Mouse (Mus musculus): Measurements from ENCODE around the gene Alx1. TPM values are rescaled to one million over a fixed set of nuclear protein-coding genes. Genes with fewer than 3 reads are reported as not detected.

Gene Alx1
- polyA plus RNA-seq, 1 experiment from 2014 or later, result 34.8 TPM

GRCm38 (mm10) chr10:103027931-103028252 is 2.1 kb downstream of the Alx1 start:
- Histone ChIP-seq H3K4me3 (ENCODE audit: low read length) (peak overlapping the region; percentile 48), H3K9me3 (ENCODE audit: control insufficient read depth, low read length) (no peaks in the 10 kb centered on the region), H3K9ac (ENCODE audit: low read depth, low read length) (peak overlapping the region; percentile 55), H3K4me2 (replicated peaks; ENCODE audit: low read depth, low read length) (peak overlapping the region; percentile 49), H3K36me3 (ENCODE audit: control insufficient read depth, insufficient read depth, low read length) (no peaks in the 10 kb centered on the region), H3K4me1 (ENCODE audit: control insufficient read depth, insufficient read depth, low read length) (0 out of 2 replicates have a peak, but pooled peaks cover 4% of the 10 kb centered on the region), H3K27me3 (ENCODE audit: control insufficient read depth, insufficient read depth, low read length) (peaks cover 61% of the 10 kb centered on the region), H3K27ac (ENCODE audit: low read depth, low read length) (peak overlapping the region; percentile 80)
- WGBS, result under 1% methylated on average over 15 of the region's 15 CpGs
- ATAC-seq (ENCODE audit: low FRiP score, low TSS enrichment), result no peak

DNA sequence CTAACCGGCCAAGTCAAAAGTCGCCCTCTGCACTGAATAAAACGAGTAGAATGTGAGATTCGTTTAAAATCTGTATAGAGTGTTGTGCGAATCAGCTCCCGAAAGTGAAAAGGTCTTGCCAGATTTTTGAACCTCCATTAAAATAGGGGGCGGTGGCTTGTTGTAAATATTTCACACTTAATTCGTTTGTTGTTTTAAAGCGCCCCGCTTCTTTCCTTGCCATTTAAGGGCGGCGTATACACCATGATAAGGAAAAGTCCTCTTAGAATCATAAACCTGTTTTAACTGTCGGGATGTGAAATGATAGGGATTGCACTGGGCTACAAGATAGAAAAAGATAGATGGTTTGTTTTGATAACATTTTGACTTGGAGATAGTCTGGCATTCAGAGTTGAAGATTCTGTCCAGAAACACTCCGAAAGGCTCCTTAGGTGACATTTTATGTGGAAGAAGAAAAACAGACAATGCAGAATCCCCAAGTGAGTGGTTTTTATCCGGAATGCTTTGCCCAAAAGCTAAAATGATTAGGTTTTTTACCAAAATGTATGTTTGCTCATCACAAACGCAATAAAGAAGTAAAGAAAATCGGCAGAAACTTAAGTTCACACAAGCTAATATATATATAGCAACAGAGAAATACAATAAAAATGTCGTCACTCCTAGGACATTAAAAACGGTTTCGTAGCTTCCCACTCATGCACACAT is 2.6 kb downstream of the Alx1 start:
- Histone ChIP-seq H3K27me3 (ENCODE audit: control insufficient read depth, insufficient read depth, low read length) (peaks cover 57% of the 10 kb centered on the region), H3K27ac (ENCODE audit: low read depth, low read length) (no peak overlapping the region; the same call in 1 of the 2 replicates), H3K4me3 (ENCODE audit: low read length) (peak overlapping the region; percentile 48), H3K9me3 (ENCODE audit: control insufficient read depth, low read length) (no peaks in the 10 kb centered on the region), H3K4me1 (ENCODE audit: control insufficient read depth, insufficient read depth, low read length) (0 out of 2 replicates have a peak, but pooled peaks cover 4% of the 10 kb centered on the region), H3K9ac (ENCODE audit: low read depth, low read length) (peak overlapping the region; percentile 55; the same call in 1 of the 2 replicates), H3K4me2 (replicated peaks; ENCODE audit: low read depth, low read length) (no peak overlapping the region; the same call in 1 of the 2 replicates), H3K36me3 (ENCODE audit: control insufficient read depth, insufficient read depth, low read length) (no peaks in the 10 kb centered on the region)
- no peak for ATAC-seq (ENCODE audit: low FRiP score, low TSS enrichment)
- under 1% methylated on average over 20 of the region's 20 CpGs for WGBS

DNA sequence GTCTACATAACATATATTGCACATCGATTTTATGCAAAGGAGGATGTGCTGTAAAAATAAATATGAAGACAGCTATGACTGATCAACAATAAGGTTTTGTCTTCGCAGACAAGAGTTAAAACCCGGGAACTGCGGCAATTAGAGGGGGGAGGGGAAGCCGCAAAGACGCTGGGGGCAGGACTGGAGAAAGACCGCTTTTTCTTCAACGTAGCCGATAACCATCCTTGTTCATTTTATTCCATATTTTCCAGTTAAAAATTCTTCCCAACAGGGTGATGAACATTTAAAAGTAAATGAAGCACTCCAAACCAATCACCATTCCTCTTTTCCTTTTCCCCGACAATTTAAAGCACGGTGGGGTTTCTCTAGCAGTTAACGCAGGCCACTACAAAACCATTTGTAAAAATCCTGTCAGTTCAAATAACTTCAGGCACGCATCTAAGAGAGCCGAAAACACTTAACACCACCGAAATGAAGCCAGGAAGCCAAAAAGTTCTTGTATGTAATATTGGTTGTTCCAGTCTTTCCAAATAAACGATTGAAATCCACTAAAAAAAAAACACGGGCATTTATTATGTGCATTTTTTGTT is 3.3 kb downstream of the Alx1 start:
- H3K27ac ChIP-seq (ENCODE audit: low read depth, low read length), result no peak overlapping the region
- H3K4me2 ChIP-seq (replicated peaks; ENCODE audit: low read depth, low read length), result peak overlapping the region; percentile 22; the same call in 1 of the 2 replicates
- peak overlapping the region; percentile 48 for H3K4me3 ChIP-seq (ENCODE audit: low read length)
- ATAC-seq (ENCODE audit: low FRiP score, low TSS enrichment), result no peak
- H3K27me3 ChIP-seq (ENCODE audit: control insufficient read depth, insufficient read depth, low read length), result peaks cover 50% of the 10 kb centered on the region
- under 1% methylated on average over 17 of the region's 17 CpGs for WGBS
- 0 out of 2 replicates have a peak, but pooled peaks cover 4% of the 10 kb centered on the region for H3K4me1 ChIP-seq (ENCODE audit: control insufficient read depth, insufficient read depth, low read length)
- no peaks in the 10 kb centered on the region for H3K9me3 ChIP-seq (ENCODE audit: control insufficient read depth, low read length)
- H3K9ac ChIP-seq (ENCODE audit: low read depth, low read length), result no peak overlapping the region
- no peaks in the 10 kb centered on the region for H3K36me3 ChIP-seq (ENCODE audit: control insufficient read depth, insufficient read depth, low read length)

DNA sequence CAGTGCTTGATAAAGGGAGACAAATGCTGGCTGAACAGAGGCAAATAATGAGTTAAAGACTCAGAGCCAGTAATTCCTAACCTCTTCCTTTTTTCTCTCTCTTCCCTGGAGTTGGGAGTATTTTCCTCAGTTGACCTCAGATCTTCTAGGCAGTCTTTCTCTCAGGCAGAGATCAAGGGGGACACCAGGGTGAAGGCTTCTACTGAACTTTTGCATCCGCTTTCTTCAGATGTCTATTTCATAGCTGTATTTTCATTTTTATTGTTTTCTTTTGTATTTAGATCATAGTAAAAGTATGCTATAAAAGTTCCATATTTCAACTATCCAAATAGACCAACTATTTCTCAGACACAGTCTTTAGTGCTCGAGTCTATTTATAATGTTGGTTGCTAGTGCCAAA is 27.5 kb downstream of the Alx1 start:
- no peak overlapping the region for H3K4me2 ChIP-seq (replicated peaks; ENCODE audit: low read depth, low read length)
- H3K36me3 ChIP-seq (ENCODE audit: control insufficient read depth, insufficient read depth, low read length), result no peaks in the 10 kb centered on the region
- no peak overlapping the region for H3K9ac ChIP-seq (ENCODE audit: low read depth, low read length)
- H3K4me3 ChIP-seq (ENCODE audit: low read length), result no peak overlapping the region
- WGBS, result 67% methylated on average over 2 of the region's 2 CpGs
- no peaks in the 10 kb centered on the region for H3K4me1 ChIP-seq (ENCODE audit: control insufficient read depth, insufficient read depth, low read length)
- H3K27ac ChIP-seq (ENCODE audit: low read depth, low read length), result no peak overlapping the region
- ATAC-seq (ENCODE audit: low FRiP score, low TSS enrichment), result no peak
- H3K9me3 ChIP-seq (ENCODE audit: control insufficient read depth, low read length), result no peaks in the 10 kb centered on the region
- H3K27me3 ChIP-seq (ENCODE audit: control insufficient read depth, insufficient read depth, low read length), result no peaks in the 10 kb centered on the region

GRCm38 (mm10) chr10:103000902-103001301 is 29.1 kb downstream of the Alx1 start:
- Histone ChIP-seq H3K4me2 (replicated peaks; ENCODE audit: low read depth, low read length) (no peak overlapping the region), H3K9me3 (ENCODE audit: control insufficient read depth, low read length) (no peaks in the 10 kb centered on the region), H3K27me3 (ENCODE audit: control insufficient read depth, insufficient read depth, low read length) (no peaks in the 10 kb centered on the region), H3K4me1 (ENCODE audit: control insufficient read depth, insufficient read depth, low read length) (no peaks in the 10 kb centered on the region), H3K27ac (ENCODE audit: low read depth, low read length) (no peak overlapping the region), H3K4me3 (ENCODE audit: low read length) (no peak overlapping the region), H3K36me3 (ENCODE audit: control insufficient read depth, insufficient read depth, low read length) (no peaks in the 10 kb centered on the region), H3K9ac (ENCODE audit: low read depth, low read length) (no peak overlapping the region)
- ATAC-seq (ENCODE audit: low FRiP score, low TSS enrichment), result peak; percentile 94
- WGBS, result 16% methylated on average over 8 of the region's 8 CpGs

GRCm38 (mm10) chr10:102999584-102999983 is 30.4 kb downstream of the Alx1 start:
- H3K4me1 ChIP-seq (ENCODE audit: control insufficient read depth, insufficient read depth, low read length), result no peaks in the 10 kb centered on the region
- H3K4me2 ChIP-seq (replicated peaks; ENCODE audit: low read depth, low read length), result no peak overlapping the region
- no peaks in the 10 kb centered on the region for H3K36me3 ChIP-seq (ENCODE audit: control insufficient read depth, insufficient read depth, low read length)
- H3K27me3 ChIP-seq (ENCODE audit: control insufficient read depth, insufficient read depth, low read length), result no peaks in the 10 kb centered on the region
- ATAC-seq (ENCODE audit: low FRiP score, low TSS enrichment), result no peak
- no peaks in the 10 kb centered on the region for H3K9me3 ChIP-seq (ENCODE audit: control insufficient read depth, low read length)
- H3K27ac ChIP-seq (ENCODE audit: low read depth, low read length), result no peak overlapping the region
- H3K9ac ChIP-seq (ENCODE audit: low read depth, low read length), result no peak overlapping the region
- H3K4me3 ChIP-seq (ENCODE audit: low read length), result no peak overlapping the region

GRCm38 (mm10) chr10:102975106-102975505 is 54.9 kb downstream of the Alx1 start:
- no peaks in the 10 kb centered on the region for H3K9me3 ChIP-seq (ENCODE audit: control insufficient read depth, low read length)
- ATAC-seq (ENCODE audit: low FRiP score, low TSS enrichment), result no peak
- no peak overlapping the region for H3K9ac ChIP-seq (ENCODE audit: low read depth, low read length)
- H3K36me3 ChIP-seq (ENCODE audit: control insufficient read depth, insufficient read depth, low read length), result no peaks in the 10 kb centered on the region
- H3K4me3 ChIP-seq (ENCODE audit: low read length), result no peak overlapping the region
- H3K27me3 ChIP-seq (ENCODE audit: control insufficient read depth, insufficient read depth, low read length), result no peaks in the 10 kb centered on the region
- H3K27ac ChIP-seq (ENCODE audit: low read depth, low read length), result no peak overlapping the region
- WGBS, result 85% methylated on average over 5 of the region's 5 CpGs
- no peaks in the 10 kb centered on the region for H3K4me1 ChIP-seq (ENCODE audit: control insufficient read depth, insufficient read depth, low read length)
- no peak overlapping the region for H3K4me2 ChIP-seq (replicated peaks; ENCODE audit: low read depth, low read length)

- H3K27me3 ChIP-seq (ENCODE audit: control insufficient read depth, insufficient read depth, low read length), result no peaks in the 10 kb centered on the region
- H3K9me3 ChIP-seq (ENCODE audit: control insufficient read depth, low read length), result no peaks in the 10 kb centered on the region
- WGBS, result 92% methylated on average over 2 of the region's 2 CpGs
- H3K4me1 ChIP-seq (ENCODE audit: control insufficient read depth, insufficient read depth, low read length), result no peaks in the 10 kb centered on the region
- no peak overlapping the region for H3K4me3 ChIP-seq (ENCODE audit: low read length)
- no peak for ATAC-seq (ENCODE audit: low FRiP score, low TSS enrichment)
- H3K9ac ChIP-seq (ENCODE audit: low read depth, low read length), result no peak overlapping the region
- no peak overlapping the region for H3K4me2 ChIP-seq (replicated peaks; ENCODE audit: low read depth, low read length)
- H3K36me3 ChIP-seq (ENCODE audit: control insufficient read depth, insufficient read depth, low read length), result no peaks in the 10 kb centered on the region
- no peak overlapping the region for H3K27ac ChIP-seq (ENCODE audit: low read depth, low read length)
Observed at GRCm38 (mm10) chr10:102959602-102960001, 70.4 kb downstream of the Alx1 start.
